Mouse (Mus musculus) right cerebral cortex, postnatal 10 days (tissue): ENCODE measurements around the gene Fbln1.
"Not testable (repeated sequence)": the region's sequence is repeated elsewhere in the genome, so short reads cannot be mapped to it uniquely, and the experiment has no call there.

ENCODE experiments used
- DNase-seq, 2 experiments: peaks; one replicate each; pipeline ENCODE4 v3.0.0; 2021; ENCODE audit warnings: low spot score in 2 of 2

Gene Fbln1

DNA sequence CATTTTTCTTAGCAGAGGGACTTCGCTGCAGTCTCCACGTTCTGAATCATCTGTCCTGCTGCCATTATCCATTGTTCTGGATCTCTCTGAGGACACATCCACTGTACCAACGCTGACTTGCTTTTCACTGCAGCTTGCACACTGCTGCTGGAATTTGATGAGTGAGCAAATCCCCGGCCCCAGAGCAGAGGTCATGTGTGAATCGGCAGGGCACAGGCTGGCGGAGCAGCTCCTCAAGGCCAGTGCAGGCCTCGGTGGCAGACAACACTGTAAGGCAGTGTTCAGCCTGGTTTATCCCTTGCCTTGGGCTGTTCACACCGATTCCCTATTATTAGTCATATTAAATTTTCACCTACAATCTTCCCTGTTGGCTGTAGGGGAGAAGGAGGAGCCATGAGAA is 89.8 kb downstream of the Fbln1 start:
- no peak for DNase-seq

DNA sequence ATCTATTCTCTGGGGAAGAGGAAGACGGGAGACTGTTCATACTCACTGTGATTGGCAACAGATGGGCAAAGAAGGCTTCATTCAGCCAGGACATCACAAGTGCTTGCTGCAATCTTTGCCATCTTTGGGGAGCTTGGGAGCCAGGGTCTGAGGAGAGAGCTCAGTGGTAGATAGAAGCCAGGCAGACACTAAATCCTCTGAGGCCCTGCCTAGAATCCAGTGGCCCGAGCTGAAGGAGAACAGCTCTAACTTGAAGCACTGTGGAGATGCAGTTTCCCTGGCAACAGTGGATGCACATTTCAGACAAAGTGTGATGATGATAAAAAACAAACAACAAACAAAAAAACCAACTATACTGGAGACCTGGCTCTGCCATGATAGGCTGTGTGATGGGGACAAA is 90.2 kb downstream of the Fbln1 start:
- DNase-seq = no peak

DNA sequence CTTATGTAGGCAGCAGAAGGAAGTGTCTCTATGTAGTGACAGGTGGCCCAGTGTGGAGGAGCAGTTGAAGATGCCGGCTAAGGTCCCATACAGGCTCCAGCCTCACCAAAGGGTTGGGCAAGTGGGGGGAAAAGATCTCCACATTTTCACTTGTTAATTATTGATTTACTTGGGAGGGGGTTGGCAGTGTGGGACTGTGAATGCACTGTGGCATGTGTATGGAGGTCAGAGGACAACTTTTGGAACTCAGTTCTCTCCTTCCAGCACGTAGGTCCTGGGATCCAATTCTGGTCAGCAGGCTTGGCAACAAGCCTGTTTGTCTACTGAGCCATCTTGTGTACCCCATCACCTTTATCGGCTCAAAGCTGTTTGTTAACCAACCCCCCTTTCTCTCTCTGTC is 90.8 kb downstream of the Fbln1 start:
- DNase-seq = no peak

DNA sequence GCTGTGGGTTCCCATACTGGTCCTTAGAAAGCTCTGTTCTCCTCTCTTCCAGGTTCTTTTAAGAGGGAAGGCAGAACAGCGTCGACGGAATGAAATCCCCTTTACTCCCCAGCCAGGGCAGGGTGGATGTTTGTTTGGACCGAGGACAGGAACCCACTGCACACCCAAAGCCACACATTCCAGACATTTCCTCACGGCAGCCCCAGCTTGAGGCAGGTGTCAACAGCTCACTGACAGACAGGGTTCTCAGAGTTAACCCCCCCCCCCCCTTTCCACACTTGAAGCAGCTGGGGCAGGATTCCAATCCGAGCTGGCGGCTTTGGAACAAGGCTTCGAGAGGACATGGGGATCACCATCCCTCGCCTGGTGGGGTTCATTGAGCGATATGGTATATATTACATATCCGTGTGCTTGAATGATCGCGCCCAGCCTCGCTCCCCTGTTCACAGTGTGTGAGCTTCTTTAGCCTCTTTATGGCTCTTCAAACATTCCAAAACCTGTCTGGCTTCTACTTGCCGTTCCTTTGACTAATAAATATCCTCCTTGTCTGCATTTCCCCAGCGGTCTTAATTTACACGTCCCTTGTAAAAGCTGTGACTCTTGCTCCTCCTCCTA is 92.5 kb downstream of the Fbln1 start:
- DNase-seq = no peak

DNA sequence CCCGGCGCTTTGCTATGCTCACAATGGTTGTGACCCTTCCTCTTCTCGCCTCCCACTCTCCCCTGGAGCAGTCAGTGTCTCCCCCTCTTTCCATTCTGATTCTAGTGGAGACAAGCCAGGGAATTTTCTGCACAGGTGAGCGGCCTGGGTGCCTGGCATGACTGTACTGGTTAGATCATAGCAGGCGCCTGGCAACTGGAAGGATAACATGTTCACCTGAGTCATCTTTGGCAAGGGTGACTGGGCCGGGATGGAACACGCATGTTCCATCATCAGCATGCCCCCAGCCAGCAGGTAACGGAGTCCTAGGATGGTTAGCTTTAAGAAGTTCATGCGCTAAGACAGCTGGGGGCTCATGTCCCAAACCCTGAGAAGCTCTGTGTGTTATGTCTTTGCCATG is 93.2 kb downstream of the Fbln1 start:
- DNase-seq = no peak

DNA sequence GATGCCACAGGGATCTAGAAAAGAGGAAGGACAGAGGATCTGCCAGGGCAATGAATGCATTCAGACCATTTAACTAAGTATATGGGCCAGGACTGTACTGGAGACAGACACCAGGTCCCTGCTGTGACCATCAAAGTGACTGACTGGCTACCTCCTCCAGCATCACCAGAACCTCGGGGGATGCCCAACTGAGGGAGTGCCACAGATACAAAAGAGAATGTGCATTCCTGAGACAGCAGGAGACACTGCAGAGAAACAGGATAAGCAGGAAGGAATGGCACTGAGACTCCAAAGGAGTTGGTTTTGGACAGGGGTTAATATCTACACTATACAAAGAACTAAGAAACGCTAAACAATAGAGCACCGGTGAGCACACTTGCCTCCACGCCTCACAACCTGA is 97.5 kb downstream of the Fbln1 start:
- no peak for DNase-seq

DNA sequence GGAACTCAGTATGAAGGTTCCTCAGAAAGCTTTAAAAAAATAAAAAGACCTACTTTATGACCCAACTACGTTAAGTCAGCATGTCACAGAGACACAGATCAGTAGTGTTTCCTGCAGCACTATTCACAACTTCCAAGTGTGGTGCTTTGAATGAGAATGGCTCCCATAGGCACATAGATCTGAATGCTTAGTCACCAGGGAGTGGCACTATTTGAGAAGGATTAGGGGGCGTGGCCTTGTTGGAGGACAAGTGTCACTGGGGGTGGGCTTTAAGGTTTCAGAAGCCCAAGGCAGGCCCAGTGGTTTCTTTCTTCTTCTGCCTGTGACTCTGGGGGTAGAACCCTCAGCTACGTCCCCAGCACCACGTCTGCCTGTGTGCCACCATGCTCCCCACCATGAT is 98.2 kb downstream of the Fbln1 start:
- DNase-seq = no peak

DNA sequence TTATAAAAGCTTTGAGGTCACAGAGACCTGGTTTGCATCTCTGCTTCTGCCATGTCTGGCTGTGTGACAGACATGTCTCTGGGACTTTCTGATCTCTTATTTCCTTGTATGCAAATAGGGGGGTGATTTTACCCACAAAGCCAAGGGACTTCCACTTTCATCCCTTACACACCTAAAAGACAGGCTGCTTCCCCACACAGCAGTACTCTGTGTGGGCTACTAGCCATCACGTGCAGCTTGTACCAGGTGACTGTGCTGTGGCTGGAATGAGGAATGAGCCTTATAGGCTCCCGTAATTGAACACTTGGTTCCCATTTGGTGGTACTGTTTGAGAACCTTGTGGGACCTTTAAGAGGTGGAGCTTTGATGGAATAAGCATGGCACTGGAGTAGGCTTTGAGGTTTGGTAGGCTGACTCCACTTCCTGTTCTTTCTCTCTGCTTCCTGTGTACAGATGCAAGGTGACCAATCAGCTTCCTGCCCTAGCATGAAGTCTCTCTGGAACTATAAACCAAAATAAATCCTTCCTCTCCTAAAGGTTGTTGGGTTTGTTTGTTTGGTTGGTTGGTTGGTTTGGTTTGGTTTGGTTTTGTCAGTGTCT is 101.4 kb downstream of the Fbln1 start:
- DNase-seq = no peak

DNA sequence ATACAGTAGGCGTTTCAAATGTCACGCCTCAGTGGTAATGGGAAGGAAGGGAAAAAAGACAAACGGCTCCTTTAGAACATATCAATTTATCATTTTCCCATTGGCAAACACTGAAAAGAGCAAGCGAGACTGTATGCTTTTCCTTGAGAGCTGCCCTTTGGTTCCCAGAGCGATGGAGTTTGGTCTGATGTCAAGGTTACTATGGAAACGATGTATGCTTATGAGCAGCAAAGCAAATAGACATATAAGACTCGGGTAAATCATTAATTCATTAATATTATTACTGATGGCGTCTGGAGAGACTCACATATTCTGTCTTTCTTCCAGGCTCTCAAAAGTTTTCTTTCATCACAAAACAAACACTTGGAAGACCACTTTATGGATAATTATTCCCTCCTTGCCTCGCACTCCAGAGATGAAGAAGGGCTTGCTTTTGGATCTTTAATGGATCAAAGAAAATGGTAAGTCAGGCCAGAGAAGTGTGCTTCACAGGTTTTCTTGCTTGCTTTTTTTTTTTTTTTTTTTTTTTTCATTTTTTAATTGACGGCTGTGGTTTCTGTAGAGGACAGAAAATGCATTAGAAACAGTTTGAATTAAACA is 105.4 kb downstream of the Fbln1 start:
- DNase-seq = no peak

DNA sequence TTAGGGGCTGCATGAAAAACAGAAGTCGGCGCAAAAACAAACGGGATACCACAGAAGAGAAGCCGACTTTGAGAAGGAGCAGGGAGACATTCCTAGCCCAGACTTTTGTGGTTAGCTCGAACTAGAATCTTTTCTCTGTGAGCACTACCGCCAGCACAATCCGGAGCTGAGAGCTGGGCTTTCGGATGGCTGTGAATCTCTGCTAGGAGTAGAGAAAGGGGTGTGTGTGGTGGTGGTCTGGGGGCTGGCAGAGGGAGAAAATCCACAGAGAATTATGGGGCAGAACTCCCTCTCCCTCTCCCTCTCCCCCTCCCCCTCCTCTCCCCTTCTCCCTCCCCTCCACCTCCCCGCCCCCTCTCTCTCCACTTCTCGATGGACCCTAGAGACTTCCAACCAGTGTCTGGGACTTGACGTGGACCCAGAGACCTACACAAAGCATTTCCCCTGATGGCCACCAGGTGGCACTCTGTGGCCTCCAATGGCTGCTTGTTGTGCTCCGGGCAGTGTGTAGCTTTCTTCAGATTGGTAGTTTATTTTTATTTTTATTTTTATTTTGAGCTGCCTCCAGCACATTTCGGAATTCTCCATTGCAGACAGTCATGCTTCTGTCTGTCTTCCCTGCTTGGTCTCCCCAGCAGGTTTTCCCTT is 109.8 kb downstream of the Fbln1 start:
- peak; percentile 88 to 90 for DNase-seq

DNA sequence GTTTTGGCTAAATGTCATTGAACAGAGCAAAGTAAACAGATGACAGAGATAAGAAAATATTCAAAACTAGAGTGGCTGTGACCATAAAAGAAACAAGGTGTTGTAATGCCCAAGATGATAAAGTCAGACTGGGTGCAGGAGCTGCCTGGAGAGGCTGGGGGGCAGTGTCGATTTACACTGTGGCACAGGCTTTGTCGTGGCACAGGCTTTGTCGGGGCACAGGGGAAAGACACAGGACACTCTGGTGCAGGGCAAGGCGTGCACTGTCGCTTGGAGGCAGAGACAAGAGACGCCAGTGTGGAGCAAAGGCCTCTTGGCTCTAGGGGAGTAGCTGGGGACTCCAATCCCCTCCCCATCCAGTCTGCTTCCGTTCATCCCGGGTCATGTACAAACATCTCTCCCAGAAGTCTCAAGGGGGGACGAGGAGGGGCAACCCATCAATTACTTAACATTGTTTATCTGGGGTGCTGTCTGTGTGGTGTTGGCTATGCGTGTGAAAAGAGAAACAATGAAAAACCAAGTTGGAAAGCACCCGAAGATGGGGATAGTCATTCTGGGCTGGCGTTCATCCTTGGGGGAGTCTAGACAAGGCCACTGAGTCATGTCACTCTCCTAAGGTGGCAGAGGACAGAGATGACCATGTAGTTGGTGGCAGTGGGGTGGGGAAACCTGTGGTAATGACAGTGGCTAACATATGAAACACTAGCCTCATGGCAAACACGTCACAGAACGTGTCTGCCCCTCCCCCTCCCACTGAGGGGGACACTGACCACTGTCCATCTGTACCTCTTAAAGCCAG is 110.8 kb downstream of the Fbln1 start:
- no peak for DNase-seq

DNA sequence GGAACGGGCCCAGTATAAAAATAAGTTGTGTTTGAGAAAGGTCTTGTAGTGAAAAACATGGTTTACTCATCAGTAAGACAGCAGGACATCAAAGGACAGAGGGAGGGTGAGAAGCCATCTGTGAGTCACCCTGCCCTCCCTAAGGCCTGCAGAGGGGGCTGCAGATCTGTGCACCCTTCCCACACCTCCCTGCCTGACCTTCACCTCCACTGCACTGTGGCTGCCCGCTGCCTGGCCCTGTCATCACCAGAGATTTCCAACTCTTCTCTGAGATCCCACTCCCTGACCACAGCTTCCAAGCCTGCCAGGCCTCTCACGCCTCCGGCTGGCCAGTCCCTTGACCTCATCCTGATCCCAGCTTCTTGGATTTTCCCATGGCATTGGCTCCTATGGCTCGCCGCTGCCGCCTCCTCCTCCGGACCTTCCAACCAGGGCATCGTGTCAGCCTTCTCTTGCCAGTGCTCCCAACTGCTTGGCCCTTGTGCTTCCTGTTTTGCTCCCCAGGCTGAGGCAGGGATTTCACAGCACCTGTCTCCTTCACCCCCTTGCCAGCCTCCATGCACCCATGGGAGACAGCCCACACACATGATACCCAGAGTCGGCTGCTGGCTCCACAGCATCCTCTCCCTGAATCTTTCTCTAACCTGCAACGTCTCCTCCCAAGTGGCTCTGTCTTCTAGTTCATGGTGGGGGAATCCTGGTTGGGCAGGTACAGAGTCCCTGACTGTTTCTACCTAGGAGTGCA is 114.3 kb downstream of the Fbln1 start:
- no peak for DNase-seq

DNA sequence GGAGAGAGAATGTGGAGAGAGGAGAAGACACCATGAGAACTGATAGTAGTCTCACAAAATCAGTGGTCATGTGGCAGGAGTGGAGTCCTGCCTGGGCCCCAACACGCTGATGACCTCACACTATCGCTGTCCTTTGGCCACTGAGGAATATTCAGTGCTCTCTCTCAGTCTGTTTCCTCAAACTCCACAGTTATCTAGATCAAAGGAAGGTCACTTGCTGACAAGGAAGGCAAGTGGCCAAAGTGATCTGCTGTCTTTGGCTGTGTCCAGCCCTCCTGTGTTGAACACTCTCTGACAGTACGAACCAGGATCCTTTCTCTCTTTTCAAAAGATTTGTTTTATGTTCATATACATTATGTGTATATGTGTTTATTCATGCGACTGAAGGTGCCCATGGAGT is 117.5 kb downstream of the Fbln1 start:
- no peak for DNase-seq

DNA sequence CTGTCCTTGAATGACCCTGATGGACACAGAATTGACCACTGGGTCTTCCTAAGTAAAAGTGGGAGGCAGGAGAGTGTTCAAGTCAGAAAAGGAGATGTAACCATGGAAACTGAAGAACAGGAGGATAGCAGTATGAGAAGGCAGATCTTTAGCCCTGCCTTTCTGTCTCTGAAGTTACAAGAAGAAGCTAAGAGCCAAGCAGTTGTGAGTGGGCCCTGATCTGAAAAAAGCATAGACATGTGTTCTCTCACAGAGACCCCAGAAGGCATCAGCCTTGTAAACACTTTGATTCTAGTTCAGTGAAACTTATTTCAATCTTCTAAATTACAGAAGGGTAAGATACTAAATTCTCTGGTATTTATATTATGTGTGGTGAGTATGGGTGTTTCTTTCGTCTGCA is 118.7 kb downstream of the Fbln1 start:
- peak in 1 of 2 experiments; percentile 58 for DNase-seq

DNA sequence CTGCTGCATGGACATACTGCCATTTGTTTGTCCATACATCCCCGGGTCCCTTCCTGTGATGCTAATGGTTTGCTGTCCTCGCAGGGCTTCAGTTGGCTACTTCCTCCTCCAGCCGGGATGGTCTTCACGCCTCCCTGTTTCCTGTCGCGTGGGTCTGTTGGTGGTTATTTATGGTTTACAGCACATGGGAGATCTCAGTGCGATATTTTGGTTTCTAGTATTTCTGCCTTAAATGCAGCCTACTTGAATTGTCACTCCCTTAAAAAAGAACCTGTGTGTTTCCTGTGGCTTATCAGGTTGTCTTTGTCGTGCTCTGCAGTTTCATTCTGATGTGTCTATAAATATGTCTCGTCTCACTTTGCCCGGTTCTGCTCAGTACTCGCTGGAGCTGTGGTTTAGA is 122.1 kb downstream of the Fbln1 start:
- DNase-seq = peak; percentile 62 to 80

DNA sequence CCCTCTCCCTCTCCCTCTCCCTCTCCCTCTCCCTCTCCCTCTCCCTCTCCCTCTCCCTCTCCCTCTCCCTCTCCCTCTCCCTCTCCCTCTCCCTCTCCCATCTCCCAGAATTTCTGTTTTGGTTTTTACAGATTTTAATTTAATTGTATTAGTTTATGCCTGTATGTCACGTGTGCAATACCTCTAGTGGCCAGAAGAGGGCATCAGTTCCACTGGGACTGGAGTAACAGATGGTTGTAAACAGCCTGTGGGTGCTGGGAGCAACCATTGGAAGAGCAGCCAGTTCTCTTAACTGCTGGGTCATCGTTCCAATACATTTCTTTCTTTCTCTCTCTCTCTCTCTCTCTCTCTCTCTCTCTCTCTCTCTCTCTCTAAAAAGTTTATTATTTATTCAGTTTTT is 122.7 kb downstream of the Fbln1 start:
- not testable (repeated sequence) for DNase-seq

DNA sequence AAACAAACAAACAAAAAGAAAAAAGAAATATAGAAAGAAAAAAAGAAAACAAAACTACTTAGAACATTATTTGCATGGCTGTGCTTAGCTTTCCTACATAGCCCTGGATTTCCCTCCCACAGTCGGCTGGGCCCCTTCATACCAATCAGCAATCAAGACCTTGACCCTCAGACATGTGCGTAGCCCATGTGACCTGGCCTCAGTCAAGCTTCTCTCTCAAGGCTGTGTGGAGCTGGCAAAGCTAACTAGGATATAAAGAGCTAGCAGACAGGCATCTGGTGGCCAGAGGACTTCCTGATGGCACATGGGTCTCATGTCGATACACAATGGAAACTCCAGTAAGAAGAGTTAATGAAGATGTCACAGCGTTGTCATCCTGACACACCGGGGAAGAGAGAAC is 123.3 kb downstream of the Fbln1 start:
- DNase-seq = no peak

DNA sequence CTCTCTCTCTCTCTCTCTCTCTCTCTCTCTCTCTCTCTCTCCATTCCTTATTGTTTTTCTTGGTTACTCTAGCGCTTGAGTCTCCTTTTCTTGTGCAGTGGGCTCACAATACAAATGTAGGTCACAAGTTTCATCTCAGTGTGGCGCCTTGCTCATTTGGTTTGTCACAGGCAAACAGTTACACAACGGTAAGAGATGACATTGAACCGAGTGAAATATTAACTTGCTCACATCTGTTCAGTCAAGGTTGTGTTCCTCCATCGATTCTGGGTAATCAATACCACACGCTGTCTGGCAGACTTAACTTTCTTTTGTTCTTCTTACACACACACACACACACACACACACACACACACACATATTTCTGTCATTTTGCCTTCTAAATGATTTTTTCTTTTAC is 124.3 kb downstream of the Fbln1 start:
- DNase-seq = no peak

DNA sequence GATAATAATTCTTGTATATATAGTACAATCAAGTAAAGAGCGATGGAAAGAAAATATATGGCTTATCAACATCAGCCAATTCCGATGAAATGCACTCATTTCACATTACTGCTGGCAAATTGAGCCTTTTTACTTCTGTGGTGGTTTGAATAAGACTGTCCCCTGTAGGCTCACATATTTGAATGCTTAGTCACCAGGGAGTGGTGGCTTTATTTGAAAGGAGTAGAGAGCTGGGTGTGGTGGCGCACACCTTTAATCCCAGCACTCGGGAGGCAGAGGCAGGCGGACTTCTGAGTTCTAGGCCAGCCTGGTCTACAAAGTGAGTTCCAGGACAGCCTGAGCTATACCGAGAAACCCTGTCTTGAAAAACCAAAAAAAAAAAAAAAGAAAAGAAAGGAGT is 127.8 kb downstream of the Fbln1 start:
- DNase-seq = not testable (repeated sequence)

DNA sequence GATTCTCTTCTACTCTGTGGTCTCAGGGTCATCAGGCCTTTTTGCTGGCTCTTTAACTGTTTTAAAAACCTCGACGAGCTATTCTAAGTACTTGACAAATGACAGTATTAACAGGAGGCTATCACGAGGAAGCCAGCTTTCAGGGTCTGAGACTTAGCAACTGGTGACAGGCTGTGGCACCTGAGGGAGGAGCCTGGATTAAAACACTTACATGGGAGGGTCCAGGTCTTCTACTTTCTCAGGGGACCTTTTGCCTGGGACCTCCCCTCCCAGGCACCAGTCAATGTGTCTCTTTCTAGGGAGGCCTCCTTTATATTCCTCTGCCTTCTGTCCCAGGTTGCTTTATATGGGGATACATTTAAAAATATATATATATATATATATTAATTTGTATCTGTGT is 128.5 kb downstream of the Fbln1 start:
- DNase-seq = no peak

DNA sequence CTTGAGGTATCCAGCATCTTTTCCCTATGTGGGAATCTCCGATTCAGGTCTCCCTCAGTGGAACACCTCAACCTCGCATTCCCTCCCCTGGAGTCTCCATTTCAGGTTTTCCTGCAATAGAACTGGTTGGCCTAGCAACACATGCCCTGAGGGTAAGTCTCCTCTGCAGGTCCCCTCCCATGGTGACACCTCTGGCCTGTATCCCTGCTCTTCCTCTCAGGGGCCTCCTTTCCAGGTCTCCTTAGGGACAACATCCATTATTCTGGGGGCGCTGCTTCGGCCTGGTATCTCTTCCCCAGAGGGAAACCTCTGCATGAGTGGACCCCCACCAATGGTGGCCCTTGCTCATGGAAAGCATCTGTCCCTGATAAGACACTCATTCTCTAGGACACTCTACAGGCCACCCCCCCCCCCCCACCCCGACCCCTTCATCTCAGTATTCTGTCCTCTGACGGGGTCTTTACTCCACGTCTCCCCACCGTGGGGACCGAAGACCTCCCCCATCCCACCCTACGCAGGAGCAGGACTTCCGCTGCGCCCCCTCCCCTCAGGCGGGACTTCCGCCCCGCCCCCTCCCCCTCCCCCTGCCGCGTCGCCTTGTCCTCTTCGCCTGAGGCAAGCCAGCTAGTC is 130.0 kb downstream of the Fbln1 start, which contains the start of gene Atxn10:
Atxn10 (plus strand) TSS at position 575 of the 630 bp plus-strand sequence.
- DNase-seq = no peak
